Mouse (Mus musculus) megakaryocyte, embryonic 14.5 days (primary cell): ENCODE data around the gene Grwd1.

Source experiments
- FLI1 ChIP-seq: IDR thresholded peaks from 2 replicates; pipeline ENCODE4 v1.6.1; 2012; ENCODE audit warnings: low read length, inconsistent platforms, mixed read lengths
- GATA1 ChIP-seq: IDR thresholded peaks from 3 replicates; pipeline ENCODE4 v1.6.1; 2012; ENCODE audit warnings: mixed read lengths, low read length, inconsistent platforms, borderline replicate concordance

GRCm38 (mm10) chr7:45853089-45853488 is 22.3 kb upstream of the Grwd1 start:
- TF ChIP-seq GATA1: no peak
- no peak for TF ChIP-seq FLI1
